Mouse (Mus musculus) megakaryocyte, embryonic 14.5 days (primary cell): ENCODE data around the gene Vmn1r58. TPM values are rescaled to one million over a fixed set of nuclear protein-coding genes. Genes with fewer than 3 reads are reported as not detected.
"Not testable (repeated sequence)": the region's sequence is repeated elsewhere in the genome, so short reads cannot be mapped to it uniquely, and the experiment has no call there.

Source experiments
- H3K27me3 ChIP-seq: replicated peaks from 2 replicates; pipeline ENCODE3; 2012; ENCODE audit warnings: inconsistent platforms
- H3K36me3 ChIP-seq: replicated peaks from 2 replicates; pipeline ENCODE3; 2012; ENCODE audit warnings: low read length, inconsistent platforms, mixed read lengths
- H3K4me1 ChIP-seq: 2 replicates; pipeline ENCODE4 v1.6.1; 2012; ENCODE audit warnings: inconsistent platforms
- H3K4me3 ChIP-seq: replicated peaks from 2 replicates; pipeline ENCODE3; 2012; ENCODE audit warnings: moderate library complexity, mild to moderate bottlenecking, inconsistent platforms
- H3K9me3 ChIP-seq: 2 replicates; pipeline ENCODE4 v1.6.1; 2012; ENCODE audit warnings: inconsistent platforms
- FLI1 ChIP-seq: IDR thresholded peaks from 2 replicates; pipeline ENCODE4 v1.6.1; 2012; ENCODE audit warnings: low read length, inconsistent platforms, mixed read lengths
- GATA1 ChIP-seq: IDR thresholded peaks from 3 replicates; pipeline ENCODE4 v1.6.1; 2012; ENCODE audit warnings: mixed read lengths, low read length, inconsistent platforms, borderline replicate concordance
- polyA plus RNA-seq: library from polyadenylated mRNA; stranded (reverse); fragments of >175 nt; gene quantifications from 2 replicates; pipeline ENCODE4 v1.2.3, GENCODE M21; 2012; ENCODE audit warnings: low replicate concordance; ENCODE audit not compliant: insufficient read depth

Vmn1r58 gene
- 0.31 TPM in 1 of 2 replicates, not detected in the other for polyA plus RNA-seq

DNA sequence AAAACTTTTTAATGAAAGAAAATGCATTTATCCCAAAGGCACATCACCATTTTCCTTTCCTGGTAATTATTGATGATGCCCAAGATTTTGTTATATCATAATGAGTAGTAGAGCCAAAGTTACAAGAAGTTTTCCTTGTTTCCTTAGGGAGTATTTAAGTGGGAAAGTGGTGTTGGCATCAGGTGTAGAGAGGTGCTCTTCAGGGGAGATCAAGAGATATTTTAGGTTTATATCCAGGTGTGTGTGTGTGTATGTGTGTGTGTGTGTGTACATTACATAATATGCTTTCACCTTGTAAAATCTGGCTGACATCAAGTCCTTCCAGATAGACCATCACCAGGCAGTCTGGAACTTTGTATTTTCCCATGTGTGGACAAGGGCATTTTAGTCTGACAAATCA lies at the start of gene Vmn1r58:
TSS of gene Vmn1r58 (minus strand) at position 101 of the 400 bp plus-strand sequence.
- not testable (repeated sequence) for H3K36me3 ChIP-seq, H3K9me3 ChIP-seq, H3K4me1 ChIP-seq

DNA sequence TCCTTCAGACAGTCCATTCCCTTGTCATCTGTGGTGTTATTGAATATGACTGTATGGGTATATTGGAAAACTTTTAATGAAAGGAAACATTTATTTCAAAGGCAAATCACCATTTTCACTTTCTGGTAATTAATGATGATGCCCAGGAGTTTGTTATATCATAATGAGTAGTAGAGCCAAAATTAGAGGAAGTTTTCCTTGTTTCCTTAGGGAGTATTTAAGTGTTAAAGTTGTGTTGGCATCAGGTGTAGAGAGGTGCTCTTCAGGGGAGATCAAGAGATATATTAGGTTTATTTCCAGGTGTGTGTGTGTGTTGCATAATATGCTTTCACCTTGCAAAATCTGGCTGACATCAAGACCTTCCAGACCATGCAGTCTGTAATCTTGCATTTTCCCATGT lies 43.5 kb upstream of the Vmn1r58 start, which contains the start of gene Vmn1r59:
TSS of gene Vmn1r59 (minus strand) at position 101 of the 400 bp plus-strand sequence.
- H3K9me3 ChIP-seq: peaks cover 22% of the 10 kb centered on the region
- no peaks in the 10 kb centered on the region for H3K4me1 ChIP-seq
- no peak within 1 kb of the TSS for H3K4me3 ChIP-seq
- TF ChIP-seq FLI1 (no peak), GATA1 (no peak)
- H3K36me3 ChIP-seq: no peaks in the 10 kb centered on the region
- H3K27me3 ChIP-seq: no peaks in the 10 kb centered on the region

More for the DNA sequence above, at the start of gene Vmn1r58:
- not testable (repeated sequence) for H3K27me3 ChIP-seq, H3K4me3 ChIP-seq

DNA sequence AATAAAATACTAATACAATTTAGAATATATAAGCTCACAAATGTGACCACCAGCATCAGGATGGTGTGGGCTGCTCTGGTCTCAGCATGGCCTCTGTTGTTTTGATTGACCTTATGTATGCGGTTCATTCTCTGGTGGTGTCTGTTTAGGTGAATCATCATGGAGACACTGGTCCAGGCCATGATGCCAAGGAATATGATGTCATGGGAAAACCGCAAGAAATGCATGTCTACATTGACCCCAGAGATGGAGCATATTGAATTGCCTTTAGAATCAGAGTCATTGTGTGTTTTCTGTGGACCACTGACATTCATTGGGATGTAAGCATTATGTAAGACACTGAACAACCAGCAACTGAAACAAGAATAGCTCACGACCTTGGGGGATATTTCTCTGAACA lies 40.8 kb upstream of the Vmn1r58 start:
- H3K36me3 ChIP-seq, H3K27me3 ChIP-seq, H3K4me3 ChIP-seq: not testable (repeated sequence)

DNA sequence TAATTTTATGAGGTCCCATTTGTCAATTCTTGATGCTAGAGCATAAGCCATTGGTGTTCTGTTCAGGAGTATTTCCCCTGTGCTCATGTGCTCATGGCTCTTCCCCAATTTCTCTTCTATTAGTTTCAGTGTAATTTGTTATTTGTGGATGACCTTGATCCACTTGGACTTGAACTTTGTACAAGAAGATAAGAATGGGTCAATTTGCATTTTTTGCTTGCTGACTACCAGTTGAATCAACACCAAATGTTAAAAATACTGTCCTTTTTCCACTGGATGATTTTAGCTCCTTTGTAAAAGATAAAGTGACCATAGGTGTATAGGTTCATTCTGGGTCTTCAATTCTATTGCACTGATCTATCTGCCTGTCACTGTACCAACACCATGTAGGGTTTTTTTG lies 35.4 kb upstream of the Vmn1r58 start:
- TF ChIP-seq FLI1: no peak
- no peak for TF ChIP-seq GATA1
- no peak overlapping the region for H3K4me3 ChIP-seq
- no peaks in the 10 kb centered on the region for H3K36me3 ChIP-seq
- no peaks in the 10 kb centered on the region for H3K4me1 ChIP-seq
- no peaks in the 10 kb centered on the region for H3K27me3 ChIP-seq
- no peaks in the 10 kb centered on the region for H3K9me3 ChIP-seq

More for the DNA sequence above, 40.8 kb upstream of the Vmn1r58 start:
- peaks cover 16% of the 10 kb centered on the region for H3K9me3 ChIP-seq
- H3K4me1 ChIP-seq: not testable (repeated sequence)

GRCm38 (mm10) chr7:5406201-5406600 lies 7.0 kb downstream of the Vmn1r58 start:
- 0 out of 2 replicates have a peak, but pooled peaks cover 3% of the 10 kb centered on the region for H3K9me3 ChIP-seq
- H3K4me1 ChIP-seq: no peaks in the 10 kb centered on the region
- TF ChIP-seq FLI1 (no peak), GATA1 (no peak)
- H3K27me3 ChIP-seq: no peaks in the 10 kb centered on the region
- H3K4me3 ChIP-seq: no peak overlapping the region
- no peaks in the 10 kb centered on the region for H3K36me3 ChIP-seq

DNA sequence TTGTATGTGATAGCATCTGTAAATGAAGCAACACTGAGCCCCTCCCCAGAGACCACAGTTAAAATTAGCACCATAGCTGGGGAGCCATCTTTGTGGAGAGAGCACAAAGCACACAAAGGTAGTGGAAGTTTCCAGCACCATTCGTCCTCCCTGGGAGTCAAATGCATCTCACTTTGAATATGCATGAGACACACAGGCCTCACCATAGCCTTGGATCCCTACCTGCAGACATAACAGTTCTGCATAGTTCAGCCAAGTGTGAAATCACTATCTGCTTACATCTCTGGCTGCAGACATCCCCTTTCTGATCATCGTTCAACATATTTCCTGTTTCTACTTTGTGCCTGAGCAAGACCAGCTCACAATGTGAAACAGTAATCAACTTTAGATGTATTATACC lies 46.5 kb downstream of the Vmn1r58 start:
- Histone ChIP-seq H3K4me3 (no peak overlapping the region), H3K36me3 (no peaks in the 10 kb centered on the region), H3K27me3 (no peaks in the 10 kb centered on the region), H3K4me1 (no peaks in the 10 kb centered on the region), H3K9me3 (peaks cover 20% of the 10 kb centered on the region; the same call in 1 of the 2 replicates)
- TF ChIP-seq FLI1: no peak
- TF ChIP-seq GATA1: no peak

DNA sequence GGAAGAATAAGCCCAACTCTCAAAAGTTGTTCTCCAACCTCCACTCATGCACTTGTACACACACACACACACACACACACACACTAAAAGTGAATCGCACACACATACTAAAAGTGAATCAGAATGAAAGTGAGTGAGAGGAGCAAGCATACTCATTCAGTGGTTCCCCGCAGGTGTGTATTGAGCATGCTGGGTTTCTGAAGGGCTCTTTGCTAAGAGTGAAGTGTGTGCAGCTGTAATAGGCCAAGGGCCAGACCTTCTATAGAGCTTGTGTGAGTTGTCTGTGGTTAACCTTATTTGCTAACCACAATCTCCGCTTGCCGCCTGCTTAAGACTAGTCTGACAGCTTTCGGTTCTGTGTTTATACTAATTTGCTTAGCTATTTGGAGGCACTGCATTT lies 49.6 kb downstream of the Vmn1r58 start:
- TF ChIP-seq FLI1 (no peak), GATA1 (no peak)
- no peaks in the 10 kb centered on the region for H3K36me3 ChIP-seq
- H3K27me3 ChIP-seq: no peaks in the 10 kb centered on the region
- H3K4me3 ChIP-seq: no peak overlapping the region
- H3K9me3 ChIP-seq: peaks cover 20% of the 10 kb centered on the region; the same call in 1 of the 2 replicates
- no peaks in the 10 kb centered on the region for H3K4me1 ChIP-seq

Other genes starting within 250 kb of the Vmn1r58 start
- not detected in 2 replicates for gene Vmn1r56, start 216.6 kb downstream of the Vmn1r58 start, polyA plus RNA-seq
- gene Vmn1r57, start 194.9 kb downstream of the Vmn1r58 start, polyA plus RNA-seq: not detected in 2 replicates
- gene Gm5065, start 62.9 kb downstream of the Vmn1r58 start, polyA plus RNA-seq: not detected in 2 replicates
- not detected in 2 replicates for gene Nlrp2, start 62.4 kb downstream of the Vmn1r58 start, polyA plus RNA-seq
- gene Vmn1r59, start 43.4 kb upstream of the Vmn1r58 start, polyA plus RNA-seq: not detected in 2 replicates
- 0.65 TPM in 1 of 2 replicates, not detected in the other for gene Vmn2r28, start 80.6 kb upstream of the Vmn1r58 start, polyA plus RNA-seq
- not detected in 2 replicates for gene Vmn1r60, start 133.9 kb upstream of the Vmn1r58 start, polyA plus RNA-seq
- gene Vmn1r61, start 199.9 kb upstream of the Vmn1r58 start, polyA plus RNA-seq: not detected in 2 replicates